Mouse (Mus musculus) cerebellum, adult (tissue): ENCODE results near the gene Vrk1.

Experiments used
- ATAC-seq: cut with Nextera tagmentation; 2 replicates; pipeline ENCODE4 v1.9.2; 2017; ENCODE audit warnings: mild to moderate bottlenecking, moderate library complexity, mixed read lengths; ENCODE audit not compliant: insufficient number of reproducible peaks, low FRiP score, low TSS enrichment

Gene Vrk1

GRCm38 (mm10) chr12:105997028-105997786 lies 12.8 kb upstream of the Vrk1 start:
- ATAC-seq: no peak

- ATAC-seq: no peak
These were observed 8.3 kb upstream of the Vrk1 start for GRCm38 (mm10) chr12:106001775-106002174.

GRCm38 (mm10) chr12:106004719-106005118 lies 5.3 kb upstream of the Vrk1 start:
- ATAC-seq: no peak

GRCm38 (mm10) chr12:106006218-106006617 lies 3.8 kb upstream of the Vrk1 start:
- no peak for ATAC-seq

GRCm38 (mm10) chr12:106008348-106009050 lies 1.5 kb upstream of the Vrk1 start:
- no peak for ATAC-seq

GRCm38 (mm10) chr12:106009122-106009870 lies 732 bp upstream of the Vrk1 start:
- no peak for ATAC-seq

- no peak for ATAC-seq
These were observed 2.1 kb downstream of the Vrk1 start for GRCm38 (mm10) chr12:106012161-106012560.

- ATAC-seq: no peak
These were observed 6.4 kb downstream of the Vrk1 start for GRCm38 (mm10) chr12:106016265-106017012.

GRCm38 (mm10) chr12:106020063-106020462 lies 10.0 kb downstream of the Vrk1 start:
- ATAC-seq: peak; percentile 94

- no peak for ATAC-seq
These were observed 13.6 kb downstream of the Vrk1 start for GRCm38 (mm10) chr12:106023652-106024051.

GRCm38 (mm10) chr12:106025416-106025815 lies 15.4 kb downstream of the Vrk1 start:
- ATAC-seq: no peak

- no peak for ATAC-seq
These were observed 16.5 kb downstream of the Vrk1 start for GRCm38 (mm10) chr12:106026385-106027134.

GRCm38 (mm10) chr12:106027372-106027771 lies 17.3 kb downstream of the Vrk1 start:
- ATAC-seq: no peak

GRCm38 (mm10) chr12:106029582-106029981 lies 19.6 kb downstream of the Vrk1 start:
- ATAC-seq: no peak

GRCm38 (mm10) chr12:106030146-106030745 lies 20.2 kb downstream of the Vrk1 start:
- ATAC-seq: no peak

- ATAC-seq: no peak
These were observed 20.8 kb downstream of the Vrk1 start for GRCm38 (mm10) chr12:106030796-106031195.

- no peak for ATAC-seq
These were observed 21.9 kb downstream of the Vrk1 start for GRCm38 (mm10) chr12:106031916-106032315.

- ATAC-seq: no peak
These were observed 22.3 kb downstream of the Vrk1 start for GRCm38 (mm10) chr12:106032361-106032760.

GRCm38 (mm10) chr12:106034267-106034666 lies 24.2 kb downstream of the Vrk1 start:
- ATAC-seq: no peak
